Mouse (Mus musculus) erythroid progenitor cell, adult 5-6 weeks (primary cell): ENCODE results near the gene Amhr2. TPM values are rescaled to one million over a fixed set of nuclear protein-coding genes. Genes with fewer than 3 reads are reported as not detected.
A peak's percentile ranks its signal among the peaks of the same experiment; 100 is the strongest.

ENCODE experiments used
- ATAC-seq: replicated peaks from 2 replicates; pipeline ENCODE4 v1.8.0; 2016; ENCODE audit warnings: moderate number of reproducible peaks, mild to moderate bottlenecking, moderate TSS enrichment, inconsistent platforms; ENCODE audit not compliant: poor library complexity, low FRiP score, severe bottlenecking
- total RNA-seq, 2 experiments: library from RNA; stranded (forward) in 1 of 2; stranded (reverse) in 1 of 2; fragments of 150-400 nt in 1 of 2; fragments of 186-747, 209-891 nt in 1 of 2; gene quantifications; 2 replicates each; pipeline versions ENCODE4 v1.2.3 to v1.2.4; 2015 to 2017; ENCODE audit warnings: low replicate concordance in 2 of 2

Amhr2 gene
- total RNA-seq, 2 experiments from 2014 or later: 3.6 TPM; not detected in 1

- peak; percentile 79; the same call in 1 of the 2 replicates for ATAC-seq
Observed at GRCm38 (mm10) chr15:102421437-102421836, 23.7 kb upstream of the Amhr2 start.

- ATAC-seq: no peak
Observed at GRCm38 (mm10) chr15:102423602-102424240, 21.4 kb upstream of the Amhr2 start.

- ATAC-seq: no peak
Observed at GRCm38 (mm10) chr15:102424657-102425056, 20.5 kb upstream of the Amhr2 start.

- no peak for ATAC-seq
Observed at GRCm38 (mm10) chr15:102426963-102427362, 18.2 kb upstream of the Amhr2 start.

- no peak for ATAC-seq
Observed at GRCm38 (mm10) chr15:102432046-102432445, 13.1 kb upstream of the Amhr2 start.

GRCm38 (mm10) chr15:102433173-102433572, 12.0 kb upstream of the Amhr2 start:
- ATAC-seq: no peak

- peak; percentile 80 for ATAC-seq
Observed at GRCm38 (mm10) chr15:102442490-102442889, 2.7 kb upstream of the Amhr2 start.

GRCm38 (mm10) chr15:102446448-102446847, 1.3 kb downstream of the Amhr2 start:
- no peak for ATAC-seq

GRCm38 (mm10) chr15:102449366-102449765, 4.2 kb downstream of the Amhr2 start:
- no peak for ATAC-seq

- no peak for ATAC-seq
Observed at GRCm38 (mm10) chr15:102450928-102451327, 5.8 kb downstream of the Amhr2 start.

- no peak for ATAC-seq
Observed at GRCm38 (mm10) chr15:102451666-102452430, 6.7 kb downstream of the Amhr2 start.

- no peak for ATAC-seq
Observed at GRCm38 (mm10) chr15:102455993-102456392, 10.8 kb downstream of the Amhr2 start.

GRCm38 (mm10) chr15:102458050-102458736, 13.0 kb downstream of the Amhr2 start:
- ATAC-seq: no peak

- peak; percentile 78 for ATAC-seq
Observed at GRCm38 (mm10) chr15:102458904-102459317, 13.7 kb downstream of the Amhr2 start, which contains the start of gene Prr13. TSS of gene Prr13 (plus strand) at chr15:102459028.

- ATAC-seq: no peak
Observed at GRCm38 (mm10) chr15:102459381-102459780, 14.2 kb downstream of the Amhr2 start.

GRCm38 (mm10) chr15:102459847-102460246, 14.7 kb downstream of the Amhr2 start:
- peak; percentile 81 for ATAC-seq

- ATAC-seq: no peak
Observed at GRCm38 (mm10) chr15:102460409-102460808, 15.2 kb downstream of the Amhr2 start.

GRCm38 (mm10) chr15:102460971-102461370, 15.8 kb downstream of the Amhr2 start:
- ATAC-seq: peak; percentile 46; the same call in 1 of the 2 replicates

- no peak for ATAC-seq
Observed at GRCm38 (mm10) chr15:102461430-102462075, 16.4 kb downstream of the Amhr2 start.

GRCm38 (mm10) chr15:102463666-102464065, 18.5 kb downstream of the Amhr2 start:
- no peak for ATAC-seq
